Mouse (Mus musculus) liver, embryonic 14.5 days (tissue): Measurements from ENCODE around the gene Dlx1.

ENCODE experiments used
- CTCF ChIP-seq: IDR thresholded peaks from 2 replicates; pipeline ENCODE4 v1.5.1; 2016; ENCODE audit warnings: antibody characterized with exemption, low read depth, control low read depth
- EP300 ChIP-seq: IDR thresholded peaks from 2 replicates; pipeline ENCODE4 v1.6.1; 2016; ENCODE audit warnings: antibody characterized with exemption, low read depth

DNA sequence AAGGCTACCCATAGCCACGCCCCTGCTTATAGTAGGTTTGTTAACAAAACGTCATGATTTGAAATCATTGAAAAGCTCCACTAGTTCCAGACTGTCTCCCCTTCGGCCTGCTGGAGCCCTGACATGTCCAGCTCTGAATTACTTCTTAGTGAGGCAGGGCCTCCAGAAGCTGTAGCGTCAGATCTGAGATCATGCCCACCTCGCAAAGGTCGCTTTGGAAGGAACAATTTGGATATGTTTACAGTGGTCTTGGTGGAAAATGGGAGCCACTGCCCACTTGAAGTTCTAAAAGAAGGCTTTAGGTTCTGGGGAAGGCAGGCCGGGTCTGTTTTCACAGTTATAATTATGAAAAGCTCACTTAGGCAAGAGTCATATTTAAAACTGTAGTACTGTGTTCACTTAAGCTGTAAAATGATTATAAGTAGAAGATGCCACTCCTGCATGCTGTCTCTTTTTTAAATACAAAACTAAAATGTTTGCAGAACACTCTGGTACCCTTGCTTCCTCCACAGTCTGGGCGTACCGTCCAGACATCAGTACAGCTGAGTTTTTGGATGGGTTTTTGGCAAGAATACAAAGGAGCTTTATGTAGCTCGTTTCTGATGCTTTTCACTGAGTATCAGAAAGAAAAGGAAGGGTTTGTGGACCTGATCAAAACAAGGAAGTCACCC is 44.7 kb upstream of the Dlx1 start:
- TF ChIP-seq CTCF = no peak
- no peak for TF ChIP-seq EP300
